Mouse (Mus musculus) bone marrow, adult 2 months (tissue): Measurements from ENCODE around the gene Cox20. TPM values are rescaled to one million over a fixed set of nuclear protein-coding genes. Genes with fewer than 3 reads are reported as not detected.

Experiments
- H3K27ac ChIP-seq: fragments of 200-500 bp; 2 replicates; pipeline ENCODE4 v1.5.1; 2012; ENCODE audit warnings: low read depth, mild to moderate bottlenecking, control low read depth, inconsistent platforms, low read length; ENCODE audit not compliant: control insufficient read depth, poor library complexity, insufficient read depth
- H3K4me1 ChIP-seq: fragments of 200-500 bp; 2 replicates; pipeline ENCODE4 v1.6.1; 2011; ENCODE audit warnings: low read length; ENCODE audit not compliant: control insufficient read depth, insufficient read depth
- H3K4me3 ChIP-seq: fragments of 200-500 bp; replicated peaks from 2 replicates; pipeline ENCODE3; 2011; ENCODE audit warnings: mild to moderate bottlenecking, low read depth, low read length, control low read depth; ENCODE audit not compliant: control insufficient read depth
- CTCF ChIP-seq: fragments of 200-500 bp; IDR thresholded peaks from 2 replicates; pipeline ENCODE4 v1.5.1; 2011; ENCODE audit warnings: low read length, control low read depth; ENCODE audit not compliant: control insufficient read depth, insufficient read depth
- POLR2A ChIP-seq: fragments of 200-500 bp; IDR thresholded peaks from 2 replicates; pipeline ENCODE4 v1.6.1; 2011; ENCODE audit warnings: low read depth, mild to moderate bottlenecking, control low read depth, low read length, borderline replicate concordance; ENCODE audit not compliant: control insufficient read depth
- WGBS: fragments of 180-500 bp; shearing (Covaris S2); methylation state at CpG from one replicate; pipeline ENCODE4 v1.1.7; 2018; 5-methylcytosine and 5-hydroxymethylcytosine counted together
- polyA plus RNA-seq: library from polyadenylated mRNA; stranded (reverse); fragments of >200 nt; gene quantifications from 2 replicates; pipeline ENCODE4 v1.2.4, GENCODE M21; 2011; ENCODE audit warnings: low replicate concordance; ENCODE audit not compliant: missing spikeins, insufficient read depth, insufficient read length

Cox20 gene
- polyA plus RNA-seq, 1 experiment, result 133 TPM

GRCm38 (mm10) chr1:178317275-178318001 is 1.5 kb upstream of the Cox20 start:
- no peak overlapping the region for H3K27ac ChIP-seq

GRCm38 (mm10) chr1:178318002-178318388 is 935 bp upstream of the Cox20 start:
- peaks cover under 1% of the 10 kb centered on the region; the same call in 1 of the 2 replicates for H3K4me1 ChIP-seq
- 0% methylated on average over 17 of the region's 17 CpGs for WGBS
- H3K4me3 ChIP-seq, result peak overlapping the region; percentile 96
- H3K27ac ChIP-seq, result peak overlapping the region; percentile 99
- no peak for TF ChIP-seq CTCF
- no peak; the same call in 1 of the 2 replicates for TF ChIP-seq POLR2A

More at GRCm38 (mm10) chr1:178317275-178318001, 1.5 kb upstream of the Cox20 start:
- 23% methylated on average over 10 of the region's 10 CpGs for WGBS
- Histone ChIP-seq H3K4me3 (peak overlapping the region; percentile 96), H3K4me1 (peaks cover 1% of the 10 kb centered on the region; the same call in 1 of the 2 replicates)
- no peak for TF ChIP-seq CTCF
- no peak for TF ChIP-seq POLR2A

GRCm38 (mm10) chr1:178319295-178320037 is 536 bp downstream of the Cox20 start:
- Histone ChIP-seq H3K4me1 (no peaks in the 10 kb centered on the region; the same call in 1 of the 2 replicates), H3K27ac (peak overlapping the region; percentile 99), H3K4me3 (peak overlapping the region; percentile 96)
- WGBS, result under 1% methylated on average over 12 of the region's 12 CpGs
- TF ChIP-seq CTCF, result no peak
- TF ChIP-seq POLR2A, result no peak

- H3K4me3 ChIP-seq, result peak overlapping the region; percentile 96
- TF ChIP-seq POLR2A (no peak), CTCF (no peak)
- no peak overlapping the region; the same call in 1 of the 2 replicates for H3K27ac ChIP-seq
- whole genome bisulfite sequencing, result 17% methylated on average over 8 of the region's 8 CpGs
- no peaks in the 10 kb centered on the region; the same call in 1 of the 2 replicates for H3K4me1 ChIP-seq
These were observed 1.2 kb downstream of the Cox20 start for GRCm38 (mm10) chr1:178320038-178320722.

GRCm38 (mm10) chr1:178320723-178321590 is 2.0 kb downstream of the Cox20 start:
- 29% methylated on average over 5 of the region's 5 CpGs for WGBS
- H3K4me3 ChIP-seq, result no peak overlapping the region
- H3K4me1 ChIP-seq, result no peaks in the 10 kb centered on the region; the same call in 1 of the 2 replicates
- H3K27ac ChIP-seq, result no peak overlapping the region
- TF ChIP-seq CTCF (no peak), POLR2A (no peak)

- no peak overlapping the region for H3K4me3 ChIP-seq
- no peak overlapping the region for H3K27ac ChIP-seq
- 71% methylated on average over 4 of the region's 4 CpGs for WGBS
- TF ChIP-seq CTCF (no peak), POLR2A (no peak)
- H3K4me1 ChIP-seq, result no peaks in the 10 kb centered on the region; the same call in 1 of the 2 replicates
These were observed 2.9 kb downstream of the Cox20 start for GRCm38 (mm10) chr1:178321730-178322357.

GRCm38 (mm10) chr1:178323235-178323634 is 4.3 kb downstream of the Cox20 start:
- WGBS, result 83% methylated on average over 1 of the region's 1 CpGs
- TF ChIP-seq CTCF, result no peak
- TF ChIP-seq POLR2A, result no peak
- H3K27ac ChIP-seq, result no peak overlapping the region
- no peaks in the 10 kb centered on the region; the same call in 1 of the 2 replicates for H3K4me1 ChIP-seq
- H3K4me3 ChIP-seq, result no peak overlapping the region
